Mouse (Mus musculus) intestine, embryonic 16.5 days (tissue): ENCODE results near the gene Rhd. TPM values are rescaled to one million over a fixed set of nuclear protein-coding genes. Genes with fewer than 3 reads are reported as not detected.
"Not testable (repeated sequence)": the region's sequence is repeated elsewhere in the genome, so short reads cannot be mapped to it uniquely, and the experiment has no call there.

Experiments used
- ATAC-seq: fragments of 200-750 bp; cut with Nextera tagmentation; 2 replicates; pipeline ENCODE4 v1.8.0; 2017; ENCODE audit warnings: moderate TSS enrichment, moderate library complexity
- H3K27ac ChIP-seq: fragments of 300-500 bp; sonication (generic); 2 replicates; pipeline ENCODE4 v1.5.1; 2014; ENCODE audit warnings: mild to moderate bottlenecking, low read length
- H3K27me3 ChIP-seq: fragments of 300-500 bp; sonication (generic); replicated peaks from 2 replicates; pipeline ENCODE4 v1.6.1; 2014; ENCODE audit warnings: low read length, control low read depth, mixed read lengths; ENCODE audit not compliant: control insufficient read depth, insufficient read depth
- H3K36me3 ChIP-seq: fragments of 300-500 bp; sonication (generic); 2 replicates; pipeline ENCODE4 v1.6.1; 2014; ENCODE audit warnings: low read length, control low read depth; ENCODE audit not compliant: control insufficient read depth, insufficient read depth
- H3K4me1 ChIP-seq: fragments of 300-500 bp; sonication (generic); 2 replicates; pipeline ENCODE4 v1.6.1; 2014; ENCODE audit warnings: low read length, control low read depth, mixed read lengths; ENCODE audit not compliant: control insufficient read depth, insufficient read depth
- H3K4me2 ChIP-seq: fragments of 300-500 bp; sonication (generic); 2 replicates; pipeline ENCODE4 v1.6.1; 2014; ENCODE audit warnings: low read depth, low read length, control low read depth
- H3K4me3 ChIP-seq: fragments of 300-500 bp; sonication (generic); 2 replicates; pipeline ENCODE4 v1.5.1; 2014; ENCODE audit warnings: mild to moderate bottlenecking, low read length
- H3K9ac ChIP-seq: fragments of 300-500 bp; sonication (generic); 2 replicates; pipeline ENCODE4 v1.6.1; 2014; ENCODE audit warnings: low read depth, low read length
- H3K9me3 ChIP-seq: fragments of 300-500 bp; sonication (generic); 2 replicates; pipeline ENCODE4 v1.6.1; 2016; ENCODE audit warnings: low read length, control low read depth; ENCODE audit not compliant: control insufficient read depth
- WGBS: fragments of 180-500 bp; shearing (Covaris S2); extraction: QIAGEN DNeasy Blood & Tissue Kit; methylation state at CpG from one replicate; pipeline ENCODE4 v1.1.7; 2014; 5-methylcytosine and 5-hydroxymethylcytosine counted together
- polyA plus RNA-seq: library from polyadenylated mRNA; unstranded; fragments of >200 nt; fragmentation: Nextera tagmentation; extraction: Ambion mirVana; gene quantifications from 2 replicates; pipeline ENCODE4 v1.2.1, GENCODE M21; 2015

The Rhd gene
- polyA plus RNA-seq = 3.6 and 10.1 TPM in 2 replicates

DNA sequence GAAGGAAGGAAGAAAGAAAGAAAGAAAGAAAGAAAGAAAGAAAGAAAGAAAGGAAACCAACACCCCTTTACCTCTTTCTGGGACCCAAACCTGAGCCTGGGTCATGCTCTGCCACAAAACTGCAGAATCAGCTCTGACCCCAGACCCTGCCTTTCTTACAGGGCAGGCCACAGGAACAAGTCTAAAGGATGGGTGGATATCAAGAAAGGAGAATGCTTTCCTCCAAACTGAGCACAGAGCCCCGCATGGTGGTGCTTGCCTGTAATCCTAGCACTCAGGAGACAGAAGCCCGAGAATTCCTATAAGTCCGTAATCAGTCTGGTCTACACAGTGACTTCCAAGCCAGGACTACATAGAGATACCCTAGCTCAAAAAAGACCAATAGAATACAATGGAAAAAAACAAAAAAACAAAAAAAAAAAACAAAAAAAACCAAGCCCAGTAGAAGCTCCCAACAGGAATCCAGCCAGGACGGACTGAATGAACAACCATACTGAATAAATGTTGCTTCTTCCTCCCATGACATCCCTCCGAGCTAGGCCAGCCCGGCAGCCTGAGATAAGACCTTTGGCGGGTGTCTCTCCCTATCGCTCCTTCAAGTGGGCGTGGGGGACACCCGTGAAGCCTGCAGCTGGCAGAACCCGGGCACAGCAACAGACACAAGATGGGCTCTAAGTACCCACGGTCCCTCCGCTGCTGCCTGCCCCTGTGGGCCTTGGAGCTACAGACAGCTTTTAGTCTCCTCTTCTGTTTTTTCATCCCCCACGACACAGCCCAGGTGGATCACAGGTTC is at the start of gene Rhd:
Gene Rhd (plus strand): TSS at position 600 of the 793 bp plus-strand sequence.
- ATAC-seq = peak; percentile 63; the same call in 1 of the 2 replicates
- Histone ChIP-seq H3K27me3 (peaks cover 2% of the 10 kb centered on the region; the same call in 1 of the 2 replicates), H3K9ac (no peak within 1 kb of the TSS), H3K27ac (no peak within 1 kb of the TSS), H3K4me3 (no peak within 1 kb of the TSS), H3K4me2 (no peak within 1 kb of the TSS), H3K36me3 (no peaks in the 10 kb centered on the region), H3K9me3 (no peaks in the 10 kb centered on the region), H3K4me1 (peaks cover 2% of the 10 kb centered on the region; the same call in 1 of the 2 replicates)
- 66% methylated on average over 14 of the region's 14 CpGs for WGBS

DNA sequence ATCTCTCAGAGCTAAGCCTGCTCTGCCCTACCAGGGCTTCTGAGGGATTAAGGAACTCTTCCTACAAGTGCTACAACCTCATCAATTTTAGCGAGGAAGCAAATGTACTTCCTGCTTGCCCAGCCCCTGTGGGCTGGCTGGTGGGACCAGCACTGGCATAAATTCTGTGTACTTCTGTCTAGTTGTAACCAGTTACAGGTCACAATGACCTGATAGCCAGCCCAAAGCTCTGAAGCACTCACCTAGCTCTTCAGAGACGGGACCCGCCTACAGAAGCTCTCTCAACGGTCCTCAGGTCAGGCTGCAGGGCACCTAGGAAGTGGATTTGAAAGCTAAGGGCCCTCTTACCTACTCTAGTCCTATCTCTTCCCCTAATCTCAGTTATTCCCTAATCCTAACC is 46.6 kb upstream of the Rhd start:
- no peak overlapping the region for H3K4me3 ChIP-seq
- H3K9me3 ChIP-seq = no peaks in the 10 kb centered on the region
- no peak overlapping the region for H3K4me2 ChIP-seq
- H3K27ac ChIP-seq = no peak overlapping the region
- H3K36me3 ChIP-seq = no peaks in the 10 kb centered on the region
- H3K4me1 ChIP-seq = peaks cover 13% of the 10 kb centered on the region
- H3K27me3 ChIP-seq = no peaks in the 10 kb centered on the region
- 78% methylated on average over 4 of the region's 4 CpGs for WGBS
- H3K9ac ChIP-seq = no peak overlapping the region
- ATAC-seq = no peak

DNA sequence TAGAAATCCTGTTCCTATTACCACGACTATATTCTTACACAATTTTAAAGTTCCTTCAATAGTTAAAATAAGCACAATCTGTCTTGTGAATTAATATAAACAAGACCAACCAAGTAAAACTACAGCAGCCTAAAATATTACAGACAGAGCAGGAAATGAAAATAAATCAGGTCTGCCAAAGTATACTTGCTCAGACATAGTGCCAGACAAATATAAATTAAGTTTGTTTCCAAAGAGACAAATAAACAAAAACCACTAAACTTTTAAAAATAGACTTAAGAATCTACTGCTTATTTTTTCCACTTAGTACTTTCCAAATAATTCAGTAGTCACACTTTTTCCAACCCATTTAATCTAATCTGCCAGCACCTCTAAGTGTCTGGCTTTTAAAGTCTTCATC is 43.3 kb upstream of the Rhd start:
- Histone ChIP-seq H3K27me3 (no peaks in the 10 kb centered on the region), H3K36me3 (no peaks in the 10 kb centered on the region; the same call in 1 of the 2 replicates), H3K9ac (no peak overlapping the region), H3K4me3 (no peak overlapping the region), H3K9me3 (no peaks in the 10 kb centered on the region), H3K4me2 (no peak overlapping the region), H3K27ac (no peak overlapping the region), H3K4me1 (peaks cover 8% of the 10 kb centered on the region)
- 42% methylated on average over 1 of the region's 1 CpGs for WGBS
- no peak for ATAC-seq

DNA sequence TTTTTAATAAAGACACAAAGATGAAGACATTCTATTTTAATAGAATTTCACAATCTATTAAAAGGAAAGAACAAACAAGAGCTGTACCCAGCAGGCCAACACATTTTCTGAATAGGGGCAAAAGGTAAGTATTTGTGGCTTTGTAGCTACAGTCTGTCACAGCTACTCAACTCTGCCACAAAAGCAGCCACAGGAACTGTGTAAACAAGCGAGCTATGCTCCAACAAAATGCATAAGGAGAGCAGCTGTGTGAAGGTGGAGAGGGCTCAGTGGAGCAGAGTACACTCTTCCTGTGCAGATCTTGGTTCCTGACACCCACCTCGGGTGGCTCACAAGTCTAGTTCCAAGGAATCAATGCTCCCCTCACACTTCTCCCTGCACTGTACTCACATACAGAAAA is 40.8 kb upstream of the Rhd start:
- Histone ChIP-seq H3K9me3 (no peaks in the 10 kb centered on the region), H3K4me2 (no peak overlapping the region), H3K4me3 (no peak overlapping the region), H3K27me3 (no peaks in the 10 kb centered on the region), H3K4me1 (peaks cover 8% of the 10 kb centered on the region), H3K9ac (no peak overlapping the region), H3K27ac (no peak overlapping the region), H3K36me3 (peaks cover 2% of the 10 kb centered on the region; the same call in 1 of the 2 replicates)
- ATAC-seq = no peak
- WGBS = 70% methylated on average over 2 of the region's 2 CpGs

DNA sequence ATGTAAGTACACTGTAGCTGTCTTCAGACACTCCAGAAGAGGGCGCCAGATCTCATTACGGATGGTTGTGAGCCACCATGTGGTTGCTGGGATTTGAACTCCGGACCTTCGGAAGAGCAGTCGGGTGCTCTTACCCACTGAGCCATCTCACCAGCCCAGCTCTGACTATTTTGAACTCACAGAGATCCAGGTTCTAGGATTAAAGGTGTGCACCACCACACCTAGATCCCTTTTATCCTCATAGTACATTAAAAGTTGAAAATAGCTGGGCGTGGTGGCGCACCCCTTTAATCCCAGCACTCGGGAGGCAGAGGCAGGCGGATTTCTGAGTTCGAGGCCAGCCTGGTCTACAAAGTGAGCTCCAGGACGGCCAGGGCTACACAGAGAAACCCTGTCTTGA is 38.5 kb upstream of the Rhd start:
- H3K4me2 ChIP-seq, H3K4me1 ChIP-seq, H3K27me3 ChIP-seq, ATAC-seq, H3K36me3 ChIP-seq, H3K4me3 ChIP-seq, H3K9me3 ChIP-seq, H3K9ac ChIP-seq, H3K27ac ChIP-seq: not testable (repeated sequence)
- WGBS = 93% methylated on average over 11 of the region's 11 CpGs

DNA sequence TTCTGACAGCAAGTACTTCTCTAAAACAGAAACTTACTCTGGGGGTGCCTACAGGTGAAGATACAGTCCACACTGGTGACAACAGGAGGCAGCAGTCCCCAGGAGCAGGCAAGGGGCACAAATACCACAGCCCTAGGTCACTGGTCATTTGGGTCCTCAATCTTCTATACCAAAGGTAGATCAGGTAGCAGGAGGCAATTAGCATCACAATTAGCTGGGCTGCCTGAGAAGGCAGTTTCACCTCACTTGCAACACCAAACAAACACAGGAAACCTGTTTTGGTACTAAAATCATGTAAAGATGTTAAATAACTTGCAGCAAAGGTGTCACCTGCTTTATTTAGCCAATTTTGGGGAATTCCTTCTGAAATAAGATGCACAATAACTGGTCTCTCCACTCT is 38.0 kb upstream of the Rhd start:
- ATAC-seq = no peak
- Histone ChIP-seq H3K9me3 (no peaks in the 10 kb centered on the region), H3K4me2 (no peak overlapping the region), H3K27ac (no peak overlapping the region), H3K36me3 (peaks cover 2% of the 10 kb centered on the region; the same call in 1 of the 2 replicates), H3K4me1 (peaks cover 7% of the 10 kb centered on the region), H3K9ac (no peak overlapping the region), H3K27me3 (no peaks in the 10 kb centered on the region), H3K4me3 (no peak overlapping the region)

DNA sequence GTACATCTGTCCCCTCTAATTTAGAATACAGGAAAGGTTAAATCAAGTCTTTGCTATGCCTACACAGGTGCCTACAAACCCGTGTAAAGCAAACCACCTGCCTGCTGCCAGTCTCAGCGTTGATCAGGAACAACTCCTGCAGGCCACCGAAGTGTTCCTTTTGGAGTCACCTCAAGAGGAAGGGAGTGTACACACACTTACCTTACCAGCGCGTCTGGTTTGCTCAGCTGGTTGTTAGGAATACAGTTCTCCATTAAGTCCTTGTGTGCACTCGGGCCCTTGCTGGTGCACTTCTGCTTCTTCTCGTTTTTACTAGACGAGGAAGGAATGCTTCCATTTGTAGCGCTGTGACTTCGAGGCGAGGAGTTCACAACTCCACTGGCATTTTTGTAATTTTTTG is 36.5 kb upstream of the Rhd start:
- 89% methylated on average over 11 of the region's 11 CpGs for WGBS
- ATAC-seq = no peak
- Histone ChIP-seq H3K9me3 (no peaks in the 10 kb centered on the region), H3K27me3 (no peaks in the 10 kb centered on the region), H3K36me3 (peaks cover 2% of the 10 kb centered on the region; the same call in 1 of the 2 replicates), H3K4me1 (0 out of 2 replicates have a peak, but pooled peaks cover 2% of the 10 kb centered on the region), H3K4me3 (no peak overlapping the region), H3K9ac (no peak overlapping the region), H3K27ac (no peak overlapping the region), H3K4me2 (no peak overlapping the region)

DNA sequence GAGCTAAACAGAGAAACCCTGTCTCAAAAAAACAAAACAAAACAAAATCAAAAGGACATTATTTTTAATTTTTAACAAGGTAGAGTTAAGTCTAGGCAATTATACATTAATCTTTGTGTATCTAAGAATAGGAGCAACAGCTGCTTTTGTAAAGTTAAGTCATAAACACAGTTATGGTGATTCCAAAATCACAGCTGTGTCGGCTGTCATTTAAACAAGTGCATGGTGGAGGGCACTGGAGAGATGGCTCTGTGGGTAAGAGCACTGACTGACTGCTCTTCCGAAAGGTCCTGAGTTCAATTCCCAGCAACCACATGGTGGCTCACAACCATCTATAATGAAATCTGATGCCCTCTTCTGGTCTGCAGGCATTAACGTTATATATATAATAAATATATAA is 32.4 kb upstream of the Rhd start:
- Histone ChIP-seq H3K4me2 (no peak overlapping the region), H3K27me3 (no peaks in the 10 kb centered on the region), H3K4me3 (no peak overlapping the region), H3K27ac (no peak overlapping the region), H3K4me1 (no peaks in the 10 kb centered on the region), H3K36me3 (no peaks in the 10 kb centered on the region), H3K9ac (no peak overlapping the region), H3K9me3 (no peaks in the 10 kb centered on the region)
- 88% methylated on average over 3 of the region's 3 CpGs for WGBS
- no peak for ATAC-seq

DNA sequence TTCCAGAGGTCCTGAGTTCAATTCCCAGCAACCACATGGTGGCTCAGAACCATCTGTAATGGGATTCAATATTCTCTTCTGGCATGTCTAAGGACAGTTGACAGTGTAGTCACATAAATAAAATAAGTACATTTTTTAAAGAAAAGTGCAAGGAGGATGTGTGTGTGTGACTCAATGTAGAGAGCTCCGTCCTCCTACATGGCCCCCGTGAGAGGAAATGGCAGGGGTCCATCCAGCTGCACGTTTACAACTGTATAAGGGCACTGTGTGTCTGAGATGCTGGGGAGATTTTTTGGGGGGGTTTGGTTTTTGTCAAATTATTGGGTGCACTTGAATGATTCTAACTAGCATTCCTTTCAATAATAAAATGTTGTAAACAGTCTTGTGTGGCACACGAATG is 28.9 kb upstream of the Rhd start:
- Histone ChIP-seq H3K27me3 (no peaks in the 10 kb centered on the region), H3K4me2 (no peak overlapping the region), H3K4me3 (no peak overlapping the region), H3K9ac (no peak overlapping the region), H3K36me3 (no peaks in the 10 kb centered on the region), H3K27ac (no peak overlapping the region), H3K4me1 (no peaks in the 10 kb centered on the region), H3K9me3 (no peaks in the 10 kb centered on the region)
- 77% methylated on average over 4 of the region's 4 CpGs for WGBS
- ATAC-seq = no peak
